Mouse (Mus musculus) CH12F3 (cell line): ENCODE measurements around the gene C3.

Experiments used
- in situ Hi-C: fragments of 300-500 bp; cut with MboI; formaldehyde crosslinking; loops from 2 replicates; pipeline ENCODE4 v1.14.3; 2020; ENCODE audit warnings: low sequenced_read_pairs

C3 gene

DNA sequence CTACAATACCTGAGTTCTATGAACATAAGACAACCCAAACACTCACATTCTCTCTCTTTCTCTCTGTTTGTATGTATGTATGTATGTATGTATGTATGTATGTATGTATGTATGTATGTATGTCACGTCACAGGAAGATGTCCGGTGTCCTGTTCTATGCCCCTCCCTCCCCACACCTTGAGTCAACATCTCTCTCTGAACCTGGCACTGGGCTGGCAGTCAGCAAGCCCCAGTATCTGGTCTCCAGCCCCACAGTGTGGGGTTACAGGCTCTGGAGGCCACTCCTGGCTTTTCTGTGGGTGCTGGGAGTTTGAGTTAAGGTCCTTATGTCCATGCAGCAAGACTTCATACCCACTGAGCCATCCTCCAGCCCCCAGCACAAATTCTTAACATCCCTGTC is 468 bp downstream of the C3 start:
- in situ Hi-C loops, result no loop called here

GRCm38 (mm10) chr17:57223313-57223712 is 4.6 kb downstream of the C3 start:
- in situ Hi-C loops, result no loop called here

- in situ Hi-C loops, result no loop called here
Observed at GRCm38 (mm10) chr17:57221911-57222310, 6.0 kb downstream of the C3 start.

GRCm38 (mm10) chr17:57219884-57220207 is 8.1 kb downstream of the C3 start:
- in situ Hi-C loops, result no loop called here

GRCm38 (mm10) chr17:57219167-57219883 is 8.6 kb downstream of the C3 start:
- in situ Hi-C loops, result no loop called here

DNA sequence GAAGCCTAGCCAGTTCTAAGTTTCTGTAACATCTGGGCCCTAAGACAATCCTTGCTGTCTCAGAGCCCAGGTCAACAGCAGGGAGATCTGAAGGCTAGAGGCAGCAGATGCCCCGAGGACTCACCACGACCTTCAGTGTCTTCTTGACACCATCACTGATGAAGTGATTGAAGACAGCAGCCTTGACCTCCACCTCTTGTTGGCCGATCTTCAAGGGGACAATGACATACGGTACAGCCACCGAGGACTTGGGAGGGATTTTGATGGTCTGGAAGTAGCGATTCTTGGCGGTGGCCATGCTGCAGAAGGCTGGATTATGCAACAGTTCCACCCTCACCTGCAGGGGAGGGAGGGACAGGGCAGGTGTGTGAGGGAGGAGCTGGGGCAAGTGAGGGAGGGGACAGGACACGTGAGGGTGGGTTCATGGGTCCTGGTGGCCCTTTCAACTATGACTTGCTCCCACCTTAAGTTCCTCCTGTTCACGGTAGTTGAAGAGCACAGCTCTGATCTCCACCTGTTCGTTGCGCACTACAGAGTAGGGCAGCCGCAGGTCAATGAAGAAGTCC is 9.5 kb downstream of the C3 start:
- in situ Hi-C loops, result no loop called here

DNA sequence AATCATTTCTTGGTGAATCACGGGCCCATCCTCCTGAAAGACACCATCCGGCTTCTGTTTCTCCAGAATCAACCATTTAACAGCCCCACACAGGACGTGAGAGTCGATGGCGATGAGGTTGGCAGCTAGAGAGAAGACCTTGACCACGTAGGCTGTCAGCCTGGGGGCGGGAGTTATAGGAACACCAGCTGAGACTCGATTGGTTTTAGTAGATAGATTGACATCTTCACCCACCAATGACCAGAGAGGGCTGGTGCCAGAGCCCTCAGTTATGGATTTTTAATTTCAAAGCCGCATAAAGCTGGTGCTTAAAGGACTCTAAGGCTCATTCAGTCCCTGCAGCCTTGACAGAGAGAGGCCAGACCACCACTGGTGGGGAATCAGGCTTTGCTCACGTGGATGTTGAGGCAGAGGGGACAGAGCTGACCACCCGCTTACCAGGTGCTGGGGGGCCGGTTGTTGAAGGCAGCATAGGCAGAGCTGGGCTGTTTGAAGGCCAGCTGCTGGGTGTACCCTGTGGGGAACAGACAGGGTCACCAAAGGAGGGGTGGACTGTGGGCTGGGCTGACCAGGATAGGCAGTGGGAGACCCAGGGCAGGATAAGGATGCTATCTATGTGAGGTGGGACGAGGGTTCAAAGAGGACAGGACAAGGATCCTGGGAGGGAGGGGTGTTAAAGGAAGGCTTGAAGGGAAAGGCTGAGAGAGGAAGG is 13.1 kb downstream of the C3 start:
- in situ Hi-C loops, result no loop called here

DNA sequence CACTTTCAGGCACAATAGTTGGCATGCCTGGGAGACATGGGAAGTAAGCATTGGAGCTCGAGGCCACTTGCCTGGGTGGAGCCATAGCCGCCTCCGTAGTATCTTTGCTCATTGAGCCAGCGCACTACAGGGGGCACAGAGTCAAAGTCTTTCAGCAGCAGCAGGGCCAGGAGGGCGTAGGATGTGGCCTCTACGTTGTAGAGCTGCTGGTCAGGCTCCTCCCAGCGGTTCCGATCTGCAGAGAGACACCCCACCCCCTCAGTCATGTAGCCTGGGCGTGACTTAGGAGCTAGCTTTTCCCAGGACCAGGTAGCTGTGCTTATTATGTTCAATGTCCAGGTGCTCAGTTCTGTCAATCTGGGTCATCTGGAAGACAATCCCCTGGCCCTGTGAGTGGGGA is 16.4 kb downstream of the C3 start:
- in situ Hi-C loops, result no loop called here

GRCm38 (mm10) chr17:57209330-57209729 is 18.6 kb downstream of the C3 start:
- in situ Hi-C loops, result no loop called here

DNA sequence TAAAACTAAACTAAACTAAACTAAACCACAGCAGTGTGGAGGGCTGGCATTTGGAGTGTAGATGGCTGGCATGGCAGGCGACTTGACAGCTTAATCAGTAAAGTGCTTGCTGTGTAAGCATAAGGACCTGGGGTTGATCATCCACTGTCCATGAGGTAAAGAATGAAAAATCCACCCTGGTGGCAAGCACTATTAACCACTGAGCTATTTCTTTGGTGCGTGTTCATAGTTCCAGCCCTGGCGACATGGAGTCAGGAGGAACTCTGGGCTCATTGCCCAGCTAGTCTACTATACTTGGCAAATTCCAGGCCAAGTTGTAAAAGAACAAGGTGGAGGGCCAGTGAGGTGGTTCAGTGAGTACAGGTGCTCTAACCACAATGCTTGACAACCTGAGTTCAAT is 20.0 kb downstream of the C3 start:
- in situ Hi-C loops, result no loop called here

GRCm38 (mm10) chr17:57201841-57202724 is 25.9 kb downstream of the C3 start:
- in situ Hi-C loops, result no loop called here

GRCm38 (mm10) chr17:57198252-57198651 is 29.7 kb downstream of the C3 start:
- in situ Hi-C loops, result no loop called here

- in situ Hi-C loops, result no loop called here
Observed at GRCm38 (mm10) chr17:57195326-57196010, 32.5 kb downstream of the C3 start.

DNA sequence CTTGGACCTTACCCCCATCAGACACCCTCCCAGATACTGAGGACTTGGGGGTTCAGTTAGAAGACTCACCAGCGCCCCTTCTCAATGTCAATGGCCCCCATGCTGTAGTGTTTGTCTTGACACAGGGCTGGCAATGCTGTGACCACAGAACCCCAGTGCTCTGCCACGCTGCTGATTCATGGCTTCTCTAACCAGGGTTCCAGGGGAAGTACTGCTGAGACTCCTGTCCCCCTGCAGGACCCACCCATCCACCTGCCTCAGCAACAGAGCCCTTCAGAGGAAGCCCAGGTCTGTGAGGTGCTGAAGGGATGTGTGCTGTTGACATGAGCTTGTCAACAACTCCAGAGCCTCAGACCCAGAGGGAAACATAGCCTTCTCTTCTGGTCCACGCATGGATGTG is 33.2 kb downstream of the C3 start:
- in situ Hi-C loops, result no loop called here

DNA sequence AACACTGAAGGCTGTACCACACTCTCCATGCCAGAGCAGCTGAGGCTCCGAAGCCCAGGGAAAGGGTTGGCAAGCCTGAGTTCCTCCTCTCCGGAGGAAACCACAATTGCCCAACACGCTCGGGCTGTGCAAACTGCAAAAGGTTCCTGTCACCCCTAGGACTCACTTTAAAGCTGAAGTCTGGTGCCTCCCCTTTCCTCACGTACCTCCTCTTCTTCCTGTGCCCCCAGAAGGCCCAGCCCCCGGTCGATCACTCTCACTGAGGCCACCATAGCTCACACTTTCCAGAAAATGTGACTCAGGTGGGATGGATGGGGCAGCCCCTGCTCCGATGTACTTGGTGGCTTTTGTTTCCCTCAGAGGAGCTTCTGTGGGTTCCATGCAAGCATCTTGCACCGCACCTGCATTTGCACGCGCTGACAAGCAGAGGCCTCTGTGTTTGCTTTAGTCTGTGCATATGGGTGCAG is 33.9 kb downstream of the C3 start, which contains the start of gene Tnfsf14:
TSS of gene Tnfsf14 (minus strand) at position 137 of the 467 bp plus-strand sequence.
- in situ Hi-C loops, result no loop called here

DNA sequence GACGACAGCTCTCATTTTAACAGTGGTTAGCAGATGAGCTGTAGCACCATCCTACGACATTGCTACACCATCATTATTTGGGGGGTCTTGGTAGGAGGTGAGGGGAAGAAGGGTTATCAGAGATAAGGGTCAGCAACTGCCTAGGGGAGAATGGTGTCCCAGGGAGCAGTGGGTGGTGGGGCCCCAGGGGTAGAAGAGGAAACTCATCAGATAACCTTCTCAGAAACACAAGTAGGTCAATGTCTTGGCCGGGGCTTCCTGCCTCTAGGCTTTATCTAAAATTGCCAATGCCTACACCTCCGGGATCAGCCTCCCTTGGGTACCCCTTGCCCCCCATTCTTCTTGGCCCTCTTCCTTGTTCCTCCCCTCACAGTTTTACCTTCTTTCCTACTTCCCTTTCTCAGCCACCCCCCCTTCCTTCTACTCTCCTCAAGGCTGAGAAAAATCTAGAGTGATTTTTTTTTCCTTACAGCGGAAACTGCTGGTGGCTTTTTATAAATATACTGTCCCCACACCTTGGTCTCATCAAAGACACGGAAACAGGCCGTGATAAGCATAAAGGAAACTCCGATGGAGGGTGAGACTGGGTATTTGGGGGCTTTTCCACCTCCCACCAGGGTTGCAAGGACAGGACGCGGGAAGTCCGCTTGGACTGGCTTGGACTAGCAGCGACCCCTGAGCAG is 39.3 kb downstream of the C3 start:
- in situ Hi-C loops, result no loop called here

DNA sequence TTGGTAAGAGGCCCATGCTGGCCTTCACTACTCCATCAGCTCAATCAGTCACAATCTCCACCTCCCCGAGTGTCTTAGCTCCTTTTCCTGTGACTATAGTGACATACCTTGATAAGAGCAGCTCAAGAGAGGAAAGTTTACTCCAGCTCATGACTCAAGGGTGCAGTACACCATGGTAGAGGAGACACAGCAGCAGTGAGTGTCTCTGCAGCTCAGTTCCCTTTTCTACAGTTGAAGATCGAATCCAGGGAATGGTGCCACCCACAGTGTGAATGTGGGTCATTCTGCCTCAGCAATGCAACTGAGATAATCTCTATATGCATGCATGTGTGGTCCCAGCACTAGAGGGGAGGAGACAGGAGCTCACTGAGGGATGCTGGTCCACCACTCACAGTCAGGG is 42.3 kb downstream of the C3 start:
- in situ Hi-C loops, result no loop called here

- in situ Hi-C loops, result no loop called here
Observed at GRCm38 (mm10) chr17:57182871-57183270, 45.1 kb downstream of the C3 start.

GRCm38 (mm10) chr17:57180363-57180762 is 47.6 kb downstream of the C3 start:
- in situ Hi-C loops, result no loop called here

- in situ Hi-C loops, result no loop called here
Observed at GRCm38 (mm10) chr17:57173351-57173750, 54.6 kb downstream of the C3 start.
